Mouse (Mus musculus) intestine, embryonic 16.5 days (tissue): ENCODE data around the gene Nos2. TPM values are rescaled to one million over a fixed set of nuclear protein-coding genes. Genes with fewer than 3 reads are reported as not detected.

Source experiments
- ATAC-seq: fragments of 200-750 bp; cut with Nextera tagmentation; 2 replicates; pipeline ENCODE4 v1.8.0; 2017; ENCODE audit warnings: moderate TSS enrichment, moderate library complexity
- H3K27ac ChIP-seq: fragments of 300-500 bp; sonication (generic); 2 replicates; pipeline ENCODE4 v1.5.1; 2014; ENCODE audit warnings: mild to moderate bottlenecking, low read length
- H3K27me3 ChIP-seq: fragments of 300-500 bp; sonication (generic); replicated peaks from 2 replicates; pipeline ENCODE4 v1.6.1; 2014; ENCODE audit warnings: low read length, control low read depth, mixed read lengths; ENCODE audit not compliant: control insufficient read depth, insufficient read depth
- H3K36me3 ChIP-seq: fragments of 300-500 bp; sonication (generic); 2 replicates; pipeline ENCODE4 v1.6.1; 2014; ENCODE audit warnings: low read length, control low read depth; ENCODE audit not compliant: control insufficient read depth, insufficient read depth
- H3K4me1 ChIP-seq: fragments of 300-500 bp; sonication (generic); 2 replicates; pipeline ENCODE4 v1.6.1; 2014; ENCODE audit warnings: low read length, control low read depth, mixed read lengths; ENCODE audit not compliant: control insufficient read depth, insufficient read depth
- H3K4me2 ChIP-seq: fragments of 300-500 bp; sonication (generic); 2 replicates; pipeline ENCODE4 v1.6.1; 2014; ENCODE audit warnings: low read depth, low read length, control low read depth
- H3K4me3 ChIP-seq: fragments of 300-500 bp; sonication (generic); 2 replicates; pipeline ENCODE4 v1.5.1; 2014; ENCODE audit warnings: mild to moderate bottlenecking, low read length
- H3K9ac ChIP-seq: fragments of 300-500 bp; sonication (generic); 2 replicates; pipeline ENCODE4 v1.6.1; 2014; ENCODE audit warnings: low read depth, low read length
- H3K9me3 ChIP-seq: fragments of 300-500 bp; sonication (generic); 2 replicates; pipeline ENCODE4 v1.6.1; 2016; ENCODE audit warnings: low read length, control low read depth; ENCODE audit not compliant: control insufficient read depth
- WGBS: fragments of 180-500 bp; shearing (Covaris S2); extraction: QIAGEN DNeasy Blood & Tissue Kit; methylation state at CpG from one replicate; pipeline ENCODE4 v1.1.7; 2014; 5-methylcytosine and 5-hydroxymethylcytosine counted together
- polyA plus RNA-seq: library from polyadenylated mRNA; unstranded; fragments of >200 nt; fragmentation: Nextera tagmentation; extraction: Ambion mirVana; gene quantifications from 2 replicates; pipeline ENCODE4 v1.2.1, GENCODE M21; 2015

The Nos2 gene
- polyA plus RNA-seq, 1 experiment from 2014 or later = 1.1 TPM

GRCm38 (mm10) chr11:78950365-78950764, 29.8 kb downstream of the Nos2 start:
- no peak for ATAC-seq
- 73% methylated on average over 8 of the region's 8 CpGs for WGBS
- no peak overlapping the region for H3K27ac ChIP-seq

DNA sequence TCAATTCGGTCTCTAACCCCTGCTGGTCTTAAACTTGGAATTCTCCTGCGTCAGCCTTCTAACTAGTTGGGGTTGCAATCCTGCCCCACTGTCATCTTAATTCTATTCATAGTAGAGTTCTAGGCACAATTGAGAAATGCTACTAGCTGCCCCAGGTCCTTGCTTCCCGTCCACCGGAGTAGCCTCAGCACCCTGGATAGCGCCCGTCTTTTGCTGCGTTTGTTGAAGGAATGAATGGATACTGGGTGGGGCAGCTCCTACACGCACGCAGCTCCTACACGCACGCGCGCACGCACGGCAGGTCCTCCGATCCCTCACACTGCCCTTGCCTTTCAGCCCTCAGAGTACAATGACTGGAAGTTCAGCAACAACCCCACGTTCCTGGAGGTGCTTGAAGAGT, 31.9 kb downstream of the Nos2 start:
- Histone ChIP-seq H3K9ac (no peak overlapping the region), H3K27me3 (peaks cover 6% of the 10 kb centered on the region; the same call in 1 of the 2 replicates), H3K27ac (no peak overlapping the region), H3K4me3 (no peak overlapping the region), H3K36me3 (no peaks in the 10 kb centered on the region), H3K4me1 (no peaks in the 10 kb centered on the region), H3K9me3 (no peaks in the 10 kb centered on the region), H3K4me2 (no peak overlapping the region)
- 8% methylated on average over 17 of the region's 17 CpGs for WGBS
- no peak for ATAC-seq

More at GRCm38 (mm10) chr11:78950365-78950764, 29.8 kb downstream of the Nos2 start:
- Histone ChIP-seq H3K9ac (no peak overlapping the region), H3K4me1 (no peaks in the 10 kb centered on the region), H3K27me3 (peaks cover 6% of the 10 kb centered on the region; the same call in 1 of the 2 replicates), H3K36me3 (no peaks in the 10 kb centered on the region), H3K4me3 (no peak overlapping the region), H3K9me3 (no peaks in the 10 kb centered on the region), H3K4me2 (no peak overlapping the region)

GRCm38 (mm10) chr11:78956260-78956659, 35.7 kb downstream of the Nos2 start:
- ATAC-seq = no peak
- Histone ChIP-seq H3K4me2 (no peak overlapping the region), H3K9ac (no peak overlapping the region), H3K4me3 (no peak overlapping the region), H3K27me3 (peaks cover 6% of the 10 kb centered on the region; the same call in 1 of the 2 replicates), H3K9me3 (no peaks in the 10 kb centered on the region), H3K36me3 (no peaks in the 10 kb centered on the region), H3K4me1 (no peaks in the 10 kb centered on the region), H3K27ac (no peak overlapping the region)
- WGBS = 5% methylated on average over 7 of the region's 7 CpGs

DNA sequence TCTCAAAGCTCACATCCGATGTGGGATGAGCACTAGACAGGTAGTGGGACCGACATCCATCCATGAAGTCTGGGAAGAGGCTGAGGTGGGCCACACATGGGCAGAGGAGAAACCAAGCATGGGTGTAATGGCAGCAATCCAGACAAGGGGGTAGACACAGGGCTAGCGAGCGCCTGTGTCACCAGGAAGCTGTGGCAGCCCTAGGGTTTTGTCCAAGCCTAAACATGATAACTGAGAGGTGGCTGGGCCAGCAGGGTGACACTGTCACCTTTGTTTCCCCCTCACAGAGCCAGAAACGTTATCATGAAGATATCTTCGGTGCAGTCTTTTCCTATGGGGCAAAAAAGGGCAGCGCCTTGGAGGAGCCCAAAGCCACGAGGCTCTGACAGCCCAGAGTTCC, 38.8 kb downstream of the Nos2 start:
- Histone ChIP-seq H3K9ac (no peak overlapping the region), H3K27ac (no peak overlapping the region), H3K4me1 (no peaks in the 10 kb centered on the region), H3K4me3 (no peak overlapping the region), H3K9me3 (no peaks in the 10 kb centered on the region), H3K4me2 (no peak overlapping the region), H3K36me3 (no peaks in the 10 kb centered on the region), H3K27me3 (no peaks in the 10 kb centered on the region)
- WGBS = 67% methylated on average over 8 of the region's 8 CpGs
- ATAC-seq = no peak

GRCm38 (mm10) chr11:78959841-78960520, 39.4 kb downstream of the Nos2 start:
- Histone ChIP-seq H3K4me2 (no peak overlapping the region), H3K9me3 (no peaks in the 10 kb centered on the region), H3K4me1 (no peaks in the 10 kb centered on the region), H3K36me3 (no peaks in the 10 kb centered on the region), H3K4me3 (no peak overlapping the region), H3K9ac (no peak overlapping the region), H3K27me3 (no peaks in the 10 kb centered on the region), H3K27ac (no peak overlapping the region)
- no peak for ATAC-seq
- WGBS = 63% methylated on average over 5 of the region's 5 CpGs

DNA sequence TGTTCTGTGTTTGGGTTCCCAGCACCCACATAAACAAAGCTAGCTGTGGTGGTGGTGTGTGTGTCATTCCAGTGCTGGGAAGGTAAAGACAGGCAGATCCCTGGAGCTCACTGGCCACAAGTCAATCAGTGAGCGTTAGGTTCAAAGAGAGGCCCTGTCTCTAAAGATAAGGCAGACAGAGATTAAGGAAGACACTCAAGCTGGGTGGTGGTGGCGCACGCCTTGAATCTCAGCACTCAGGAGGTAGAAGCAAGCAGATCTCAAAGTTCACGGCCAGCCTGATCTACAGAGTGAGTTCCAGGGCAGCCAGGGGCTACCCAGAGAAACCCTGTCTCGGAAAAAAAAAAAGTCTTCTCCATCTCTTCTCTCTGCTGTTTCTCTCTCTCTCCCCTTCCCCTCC, 40.6 kb downstream of the Nos2 start:
- 43% methylated on average over 5 of the region's 5 CpGs for WGBS
- Histone ChIP-seq H3K36me3 (no peaks in the 10 kb centered on the region), H3K4me2 (no peak overlapping the region), H3K9me3 (no peaks in the 10 kb centered on the region), H3K9ac (no peak overlapping the region), H3K4me1 (no peaks in the 10 kb centered on the region), H3K27ac (no peak overlapping the region), H3K4me3 (no peak overlapping the region), H3K27me3 (no peaks in the 10 kb centered on the region)
- ATAC-seq = peak; percentile 38; the same call in 1 of the 2 replicates

- no peak; the same call in 1 of the 2 replicates for ATAC-seq
- H3K9ac ChIP-seq = no peak overlapping the region
- no peaks in the 10 kb centered on the region for H3K9me3 ChIP-seq
These were observed 46.8 kb downstream of the Nos2 start for GRCm38 (mm10) chr11:78967371-78967770.

GRCm38 (mm10) chr11:78968121-78968520, 47.5 kb downstream of the Nos2 start:
- H3K36me3 ChIP-seq = peaks cover 2% of the 10 kb centered on the region; the same call in 1 of the 2 replicates
- no peak overlapping the region for H3K9ac ChIP-seq
- no peak overlapping the region for H3K27ac ChIP-seq
- peaks cover 8% of the 10 kb centered on the region; the same call in 1 of the 2 replicates for H3K4me1 ChIP-seq
- H3K9me3 ChIP-seq = no peaks in the 10 kb centered on the region
- no peak overlapping the region for H3K4me2 ChIP-seq
- no peaks in the 10 kb centered on the region for H3K27me3 ChIP-seq
- 70% methylated on average over 4 of the region's 4 CpGs for WGBS
- H3K4me3 ChIP-seq = no peak overlapping the region
- ATAC-seq = no peak

More at GRCm38 (mm10) chr11:78967371-78967770, 46.8 kb downstream of the Nos2 start:
- Histone ChIP-seq H3K4me3 (no peak overlapping the region), H3K27ac (no peak overlapping the region), H3K27me3 (no peaks in the 10 kb centered on the region), H3K4me2 (no peak overlapping the region), H3K36me3 (peaks cover 2% of the 10 kb centered on the region; the same call in 1 of the 2 replicates), H3K4me1 (peaks cover 4% of the 10 kb centered on the region; the same call in 1 of the 2 replicates)
- 22% methylated on average over 4 of the region's 4 CpGs for WGBS

DNA sequence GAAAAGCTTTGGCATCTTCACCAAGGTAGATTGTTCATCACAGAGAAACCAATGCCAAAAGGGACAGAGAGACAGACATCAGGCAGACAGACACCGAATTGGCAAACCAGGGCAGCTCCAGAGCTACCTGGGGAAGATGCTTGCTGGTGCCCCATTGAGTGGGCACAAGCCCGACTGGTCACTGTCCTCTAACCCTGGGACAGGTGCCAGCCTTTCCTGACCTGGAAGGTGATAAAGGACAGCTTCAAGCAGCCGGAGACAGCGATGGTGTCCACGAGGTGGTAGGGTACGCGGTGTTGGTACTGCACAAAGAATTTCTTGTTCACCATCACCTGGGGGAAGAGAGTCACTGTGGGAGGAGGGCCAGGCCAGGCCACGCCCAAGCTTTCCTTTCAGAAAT, 50.5 kb downstream of the Nos2 start:
- Histone ChIP-seq H3K4me1 (peaks cover 12% of the 10 kb centered on the region; the same call in 1 of the 2 replicates), H3K4me2 (no peak overlapping the region), H3K4me3 (no peak overlapping the region), H3K9me3 (no peaks in the 10 kb centered on the region), H3K27me3 (no peaks in the 10 kb centered on the region), H3K36me3 (peaks cover 2% of the 10 kb centered on the region; the same call in 1 of the 2 replicates), H3K27ac (no peak overlapping the region), H3K9ac (no peak overlapping the region)
- WGBS = 84% methylated on average over 8 of the region's 8 CpGs
- ATAC-seq = no peak
